Mouse (Mus musculus) kidney, postnatal 10 days (tissue): ENCODE measurements at regions not wholly inside any gene's neighbourhood (a gene's known extent, or its start where the extent isn't known, plus 50 kb on each side); places are given as distances from the start of the nearest gene placed in this dataset.

Experiments used
- DNase-seq: peaks from one replicate; pipeline ENCODE4 v3.0.0; 2021; ENCODE audit warnings: mixed read lengths

DNA sequence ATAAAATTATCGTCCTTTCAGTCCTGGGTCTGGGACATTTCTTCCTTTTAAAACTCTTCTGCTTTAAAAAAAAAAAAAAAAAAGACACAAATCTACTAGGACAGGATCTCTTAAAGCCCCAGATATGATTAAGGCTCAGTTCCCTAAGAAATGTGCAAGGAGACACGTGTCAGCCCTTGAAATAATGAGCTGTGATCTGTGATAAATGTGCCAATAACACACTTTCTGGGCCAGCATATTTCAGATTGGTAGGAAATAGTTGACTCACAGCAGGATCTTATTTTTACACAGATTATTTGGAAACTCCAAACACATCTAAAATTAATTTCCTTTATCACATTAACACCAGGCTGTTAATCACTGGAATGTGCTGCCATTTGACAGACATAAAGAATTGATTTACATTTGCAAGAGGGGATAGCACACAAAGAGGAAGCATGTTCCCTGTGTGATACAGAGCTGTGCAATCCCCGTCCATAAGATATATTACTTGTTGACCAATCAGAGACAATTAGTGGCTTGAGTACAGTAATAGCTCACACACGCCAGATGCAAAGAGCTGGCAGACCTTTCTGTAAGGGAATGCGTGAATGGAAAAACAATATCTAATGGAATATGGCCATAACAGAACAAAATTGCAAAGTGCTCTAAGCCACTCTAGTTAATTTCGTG lies 263.7 kb downstream of the Pax3 start:
- no peak for DNase-seq

DNA sequence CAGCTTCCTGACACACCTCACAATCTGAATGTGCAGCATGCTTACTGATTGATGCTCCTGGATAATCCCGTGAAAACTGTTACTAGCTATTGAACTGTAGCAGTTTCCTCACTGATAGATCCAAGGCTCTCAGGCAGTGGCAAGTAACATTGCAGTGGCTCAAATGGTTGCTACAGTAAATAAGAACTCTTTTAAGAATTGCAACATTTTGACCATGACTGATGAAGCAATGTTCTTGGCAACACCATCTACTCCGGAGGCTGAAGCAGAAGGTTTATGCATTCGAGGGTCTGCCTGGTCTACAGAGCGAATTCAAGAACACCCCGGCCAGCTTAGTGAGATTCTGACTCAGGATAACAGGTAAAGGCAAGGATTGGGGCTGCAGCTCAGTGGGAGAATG lies 264.7 kb downstream of the Pax3 start:
- no peak for DNase-seq

DNA sequence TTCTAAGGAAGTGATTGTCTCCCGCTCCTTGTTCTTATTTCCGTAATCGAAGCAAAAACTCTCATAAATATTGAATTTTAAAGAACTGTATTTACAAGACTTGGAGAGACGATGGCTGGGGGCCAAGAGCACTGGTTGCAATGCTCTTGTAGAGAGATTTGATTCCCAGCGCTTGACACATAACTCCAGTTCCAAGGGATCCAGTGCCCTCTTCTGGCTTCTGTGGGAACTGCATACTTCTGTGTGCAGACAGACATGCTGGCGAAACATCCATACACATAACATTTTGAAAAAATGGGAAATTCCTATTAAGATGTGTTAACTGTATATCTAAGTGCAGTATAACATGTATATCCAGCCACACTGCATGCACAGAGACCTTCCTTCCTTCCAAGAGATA lies 266.3 kb downstream of the Pax3 start:
- DNase-seq = peak; percentile 21

DNA sequence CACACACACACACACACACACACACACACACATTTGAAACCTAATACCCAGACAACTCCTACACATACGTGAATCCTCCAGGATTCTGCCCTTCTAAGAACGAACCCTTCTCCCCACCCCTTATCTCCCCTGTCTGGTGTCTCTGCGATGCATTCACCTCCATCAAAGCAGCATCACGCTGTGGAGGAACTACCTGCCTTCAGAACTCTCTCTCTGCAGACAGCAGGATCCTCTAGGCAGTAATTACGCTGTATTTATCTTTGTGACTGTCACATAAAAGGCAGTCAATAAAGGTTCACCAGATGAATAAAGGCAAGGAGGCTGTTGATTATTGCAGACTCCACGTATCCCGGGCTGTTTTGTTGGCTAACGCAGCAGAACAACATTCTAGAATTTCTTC lies 267.4 kb downstream of the Pax3 start:
- no peak for DNase-seq

DNA sequence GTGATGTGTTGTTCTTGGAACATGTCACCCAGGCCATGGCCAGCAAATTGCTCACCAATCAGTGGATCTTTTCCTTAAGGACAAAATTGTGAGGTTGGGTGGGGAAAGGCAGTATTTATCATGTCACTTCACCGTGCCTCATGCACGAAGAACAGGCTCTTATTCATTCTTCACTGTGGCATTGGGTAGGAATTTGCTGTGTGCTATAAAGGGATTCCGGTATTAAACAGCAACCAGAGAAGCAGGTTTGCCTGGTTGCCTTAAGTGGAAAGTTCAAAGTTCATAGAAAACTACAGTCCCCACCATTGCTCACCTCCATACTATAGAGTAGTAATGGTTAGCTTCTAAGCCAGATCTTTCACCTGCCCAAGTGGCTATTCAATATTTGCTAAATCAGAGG lies 270.8 kb downstream of the Pax3 start:
- no peak for DNase-seq

DNA sequence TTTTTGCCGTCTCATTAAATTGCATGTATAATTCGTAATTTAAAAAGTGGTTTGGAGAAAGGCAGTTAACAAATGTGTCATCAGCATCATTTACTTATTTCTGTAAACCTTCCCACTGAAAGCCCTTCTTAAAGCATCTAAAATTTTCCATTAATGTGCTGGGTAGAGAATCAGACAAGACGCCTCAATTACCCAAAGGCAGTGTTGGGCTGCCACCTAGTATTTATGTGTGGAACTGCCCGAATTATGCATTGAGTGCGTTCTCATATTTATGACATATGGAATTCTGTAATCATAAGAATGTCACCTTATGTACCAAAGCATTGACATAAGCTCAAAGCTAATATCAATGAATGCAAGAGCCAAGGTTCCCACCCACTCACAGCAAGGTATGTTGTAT lies 300.7 kb downstream of the Pax3 start:
- DNase-seq = peak; percentile 36

DNA sequence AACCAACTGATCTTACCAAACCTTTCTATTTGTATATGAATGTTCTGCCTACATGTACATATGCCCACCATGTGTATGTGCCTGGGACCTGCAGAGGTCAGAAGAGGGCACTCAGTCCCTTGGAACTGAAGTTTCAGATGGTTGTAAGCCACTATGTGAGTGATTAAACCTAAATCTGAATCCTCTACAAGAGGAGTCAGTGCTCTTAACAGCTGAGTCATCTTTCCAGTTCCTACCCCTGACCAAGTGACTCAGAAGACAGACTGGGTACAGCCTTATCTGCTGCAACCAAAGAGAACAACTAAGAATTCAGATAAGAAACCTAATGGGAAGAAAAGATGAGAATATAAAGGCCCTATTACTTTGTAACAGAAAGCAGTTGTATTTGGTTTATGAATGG lies 317.9 kb downstream of the Pax3 start:
- DNase-seq = no peak

DNA sequence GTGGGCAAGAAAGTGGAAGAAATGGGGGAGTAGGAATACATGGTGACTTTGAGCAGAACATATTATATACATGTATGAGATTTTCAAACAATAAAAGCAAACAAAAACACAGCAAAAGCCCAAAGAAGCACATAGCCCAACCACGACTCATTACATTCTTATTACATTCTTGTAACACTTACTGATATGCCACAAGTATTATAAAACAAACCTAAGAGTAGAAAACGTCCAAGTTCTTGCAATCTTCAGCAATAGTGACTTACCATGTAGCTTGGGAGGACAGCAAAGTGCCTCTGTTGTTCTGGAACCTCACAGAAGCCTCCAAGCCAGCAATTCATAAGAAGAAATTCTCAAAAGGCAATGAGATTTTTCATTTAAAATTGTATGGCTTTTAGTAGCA lies 326.8 kb downstream of the Pax3 start:
- no peak for DNase-seq

DNA sequence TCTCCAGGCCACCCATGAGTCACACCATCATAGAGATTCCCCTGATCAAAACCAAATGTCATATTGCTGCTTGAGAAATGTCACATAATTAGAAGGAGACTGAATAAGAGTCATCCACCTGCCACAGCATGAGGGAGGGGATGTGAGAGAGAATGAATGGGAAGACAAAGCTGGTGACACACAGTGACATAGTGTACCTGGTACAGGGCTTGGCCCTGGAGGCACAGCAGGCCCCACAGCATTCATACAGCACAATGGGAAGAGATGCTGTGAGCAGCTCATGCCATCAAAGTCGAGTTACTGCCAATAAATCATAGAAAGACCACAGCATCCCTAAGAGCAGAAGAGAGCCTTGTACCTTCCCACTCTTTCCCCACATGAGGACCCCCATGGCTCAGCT lies 327.8 kb downstream of the Pax3 start:
- DNase-seq = no peak

DNA sequence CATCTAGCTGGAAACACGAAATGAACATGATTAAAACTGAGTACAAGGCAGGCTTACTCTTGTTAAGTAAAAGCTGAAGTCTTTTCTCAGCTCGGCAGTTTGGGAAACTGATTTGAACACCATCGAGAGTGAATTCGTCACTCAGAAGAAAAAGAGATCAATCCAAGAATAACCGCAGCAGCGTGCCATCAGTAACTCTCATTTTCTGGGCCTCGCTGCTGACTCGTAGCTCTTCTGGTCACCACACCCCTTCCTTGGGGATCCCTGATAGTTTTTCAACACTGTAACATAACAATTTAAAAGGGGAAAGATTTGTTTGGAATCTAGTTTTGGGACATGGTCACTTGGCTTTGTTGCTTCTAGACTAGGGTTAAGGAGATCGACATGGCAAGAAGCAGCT lies 337.0 kb downstream of the Pax3 start:
- DNase-seq = no peak

DNA sequence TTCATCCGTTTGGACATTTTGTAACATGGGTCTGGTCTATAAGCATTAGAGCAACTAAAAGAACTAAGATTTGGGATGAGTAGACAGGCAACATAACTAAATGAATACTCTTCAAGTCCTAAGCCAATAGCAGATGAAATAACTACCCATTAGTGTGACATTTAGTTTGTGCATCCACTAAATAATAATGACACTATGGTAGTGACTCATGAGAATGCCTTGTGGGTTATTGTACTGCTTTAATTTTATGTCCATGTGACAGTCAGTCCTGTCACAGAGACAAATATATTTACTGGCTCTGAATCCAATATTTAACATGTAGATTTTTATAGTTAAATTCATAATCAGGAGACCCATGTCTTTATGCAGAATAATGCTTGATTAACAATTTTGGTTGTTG lies 339.5 kb upstream of the Epha4 start:
- no peak for DNase-seq

DNA sequence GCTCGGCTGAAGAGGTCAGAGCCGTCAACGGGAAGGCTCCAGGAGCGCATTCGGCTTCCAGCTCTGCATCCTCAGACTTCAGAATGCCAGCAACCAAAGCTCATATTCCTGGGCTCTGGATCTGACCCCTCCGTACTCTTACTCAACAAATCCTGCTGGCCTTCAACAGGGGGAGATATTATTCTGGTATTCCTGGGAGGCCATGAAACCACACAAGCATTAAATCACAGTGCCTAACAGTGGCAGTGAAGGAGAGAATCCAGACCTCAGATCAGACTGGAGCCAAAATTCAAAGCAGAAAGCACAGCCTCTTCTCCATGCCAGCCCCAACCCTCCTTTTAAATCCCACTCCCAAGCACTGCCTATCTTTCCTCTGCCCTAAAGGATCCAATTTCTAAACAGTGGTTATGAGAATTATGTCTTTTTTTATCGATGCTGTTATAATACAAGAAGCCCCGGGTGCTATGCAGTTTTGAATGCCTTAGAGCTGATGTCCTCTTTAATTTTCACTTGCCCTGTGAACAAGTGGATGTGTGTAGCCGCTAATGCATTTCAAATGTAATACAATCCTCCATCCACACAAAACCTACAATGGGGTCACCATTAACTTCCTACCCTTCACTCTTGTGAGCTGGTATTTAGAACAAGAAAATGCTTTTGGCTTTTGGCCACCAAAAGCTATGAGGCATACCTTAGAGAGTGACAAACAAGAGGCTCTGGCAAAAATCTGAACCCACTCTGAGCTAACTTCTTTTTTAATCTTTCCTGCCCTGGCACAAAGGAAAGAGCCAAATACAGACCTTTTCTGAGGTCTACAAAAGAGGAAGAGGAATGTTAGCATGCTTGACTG lies 333.1 kb upstream of the Epha4 start:
- no peak for DNase-seq

DNA sequence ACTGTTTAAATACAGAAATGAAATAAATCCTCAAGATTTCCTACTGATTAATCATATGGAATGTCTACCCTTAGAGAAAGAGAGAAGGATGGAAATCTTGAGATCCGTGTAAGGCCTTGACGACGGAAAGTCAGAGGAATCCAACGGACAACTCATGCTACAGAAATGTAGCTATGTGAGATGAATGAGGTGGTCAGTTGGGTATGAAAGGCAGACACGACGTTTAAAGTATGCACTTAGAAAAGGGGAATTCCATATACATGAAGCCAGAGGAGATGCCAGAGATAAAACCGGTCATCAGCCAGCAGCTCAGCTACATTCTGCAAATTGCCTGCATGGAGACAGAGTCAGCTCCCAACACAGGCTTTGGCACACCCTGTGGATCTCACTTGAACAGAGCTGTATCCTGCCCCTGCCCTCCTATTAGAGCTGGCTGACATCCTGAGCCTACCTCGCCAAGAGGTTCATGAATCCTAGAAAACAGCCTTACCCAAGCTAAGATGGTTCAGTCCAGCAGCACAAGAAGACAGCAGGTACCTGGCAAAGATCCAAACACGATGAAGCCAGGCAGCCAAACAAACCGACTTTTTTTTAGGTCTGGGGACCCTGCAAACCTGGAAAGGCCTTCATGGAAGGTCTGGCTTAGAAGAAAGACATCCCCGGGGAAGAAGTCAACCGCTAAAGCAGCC lies 331.3 kb upstream of the Epha4 start:
- no peak for DNase-seq

DNA sequence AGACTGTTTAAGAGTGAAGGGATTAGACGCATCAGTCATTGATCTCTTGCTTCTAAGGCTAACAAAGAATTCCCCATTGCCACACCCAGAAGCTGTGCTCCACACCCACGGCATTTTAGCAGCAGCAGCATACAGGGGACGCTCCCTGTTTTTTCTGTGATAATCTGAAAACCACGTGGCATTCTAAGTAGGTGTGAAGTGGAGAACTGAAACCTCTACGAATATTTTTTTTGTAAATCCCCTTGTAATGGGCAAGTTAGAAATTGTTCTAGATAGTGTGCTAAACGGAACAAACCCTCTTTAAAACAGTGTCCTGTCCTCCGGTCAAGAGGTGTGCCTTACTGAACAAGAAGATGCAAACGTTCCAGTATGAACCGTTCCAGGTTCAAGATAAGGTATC lies 325.8 kb upstream of the Epha4 start:
- no peak for DNase-seq

DNA sequence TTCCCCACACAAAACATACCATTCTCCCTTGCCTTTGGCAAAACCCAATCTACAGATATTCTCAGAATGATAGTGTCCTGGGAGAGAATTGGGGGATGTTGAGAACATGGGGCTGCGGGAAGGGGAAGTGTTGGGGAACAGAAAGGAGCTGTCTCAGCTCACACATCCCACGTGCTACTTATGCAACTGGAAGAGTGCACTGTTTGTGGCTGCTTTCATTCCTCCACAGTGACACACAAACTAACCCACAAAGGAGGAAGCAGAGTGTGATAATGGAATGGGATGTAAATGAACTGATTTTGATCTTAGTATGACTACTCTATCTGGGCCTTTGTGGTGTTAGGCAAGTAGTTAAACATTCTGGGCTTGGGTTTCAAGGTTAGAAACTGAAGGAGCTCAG lies 317.3 kb upstream of the Epha4 start:
- no peak for DNase-seq

DNA sequence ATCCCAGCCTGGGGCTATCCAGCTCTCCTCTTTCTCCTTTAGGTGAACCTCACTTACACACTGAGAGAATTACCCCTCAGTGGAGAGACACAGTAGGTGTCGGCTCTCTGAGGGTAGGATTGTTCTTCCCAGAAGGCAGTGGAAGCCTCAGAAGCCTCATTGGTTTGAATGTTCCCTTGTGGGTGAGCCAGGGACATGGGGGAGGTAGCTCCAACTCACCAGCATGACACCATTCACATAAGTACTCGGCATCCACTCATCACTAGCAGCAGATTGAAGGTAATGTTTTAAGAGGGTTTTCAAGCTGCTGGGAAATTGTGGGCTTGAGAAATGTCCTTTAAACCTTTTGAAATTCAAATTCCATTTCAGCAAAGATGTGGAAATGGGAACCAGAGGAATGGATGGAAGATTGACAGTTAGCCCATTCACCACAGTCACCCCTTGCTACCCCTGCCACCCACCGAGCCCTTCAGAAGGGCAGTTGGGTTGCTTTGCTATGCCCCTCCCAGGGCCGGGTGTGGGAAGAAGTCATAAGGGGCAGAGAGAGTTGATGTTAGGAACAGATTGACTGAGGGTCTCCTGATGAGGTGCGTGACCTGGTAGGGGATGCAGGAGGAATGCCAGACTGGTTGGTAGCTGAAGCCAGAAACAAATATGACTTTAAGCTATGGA lies 310.0 kb upstream of the Epha4 start:
- no peak for DNase-seq

DNA sequence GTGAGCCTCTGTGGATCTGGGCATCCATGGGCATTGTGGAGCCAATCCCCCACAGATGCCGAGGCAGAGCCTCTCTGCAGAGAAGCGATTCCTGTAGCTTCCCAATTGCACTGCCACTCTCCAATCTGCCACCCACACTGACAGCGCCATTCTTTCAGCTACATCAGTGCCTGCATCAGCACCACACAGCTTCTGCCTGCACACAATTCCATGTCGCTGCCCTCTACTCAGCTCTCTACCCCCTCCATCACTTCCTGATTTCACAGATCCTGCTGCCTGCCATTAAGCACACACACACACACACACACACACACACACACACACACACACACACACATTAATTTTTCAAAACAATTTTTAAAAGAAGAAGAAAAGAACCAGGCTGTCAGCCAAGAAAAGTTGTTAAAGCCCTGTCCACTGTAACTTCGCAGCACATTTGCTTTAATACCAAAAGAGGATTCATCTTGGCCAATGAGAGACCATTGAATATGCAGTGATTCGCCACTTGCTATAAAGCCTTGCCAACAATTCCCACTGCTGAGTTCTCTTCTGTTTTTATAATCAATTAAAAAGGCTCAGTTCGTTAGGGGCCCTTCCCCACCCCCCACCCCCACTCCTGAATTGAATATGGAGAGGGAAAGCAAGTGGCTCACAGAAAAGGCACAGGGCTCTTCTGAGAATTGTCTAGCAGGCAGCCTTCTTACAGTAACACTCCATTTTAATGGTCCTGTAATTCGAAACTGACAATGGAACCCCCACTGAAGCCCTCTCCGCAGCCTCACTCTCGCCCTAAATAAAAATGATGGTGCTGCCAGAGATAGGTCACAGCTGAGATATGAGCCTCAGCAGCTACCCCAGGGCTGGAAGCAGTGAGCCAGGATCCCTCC lies 309.2 kb upstream of the Epha4 start:
- DNase-seq = peak; percentile 21

DNA sequence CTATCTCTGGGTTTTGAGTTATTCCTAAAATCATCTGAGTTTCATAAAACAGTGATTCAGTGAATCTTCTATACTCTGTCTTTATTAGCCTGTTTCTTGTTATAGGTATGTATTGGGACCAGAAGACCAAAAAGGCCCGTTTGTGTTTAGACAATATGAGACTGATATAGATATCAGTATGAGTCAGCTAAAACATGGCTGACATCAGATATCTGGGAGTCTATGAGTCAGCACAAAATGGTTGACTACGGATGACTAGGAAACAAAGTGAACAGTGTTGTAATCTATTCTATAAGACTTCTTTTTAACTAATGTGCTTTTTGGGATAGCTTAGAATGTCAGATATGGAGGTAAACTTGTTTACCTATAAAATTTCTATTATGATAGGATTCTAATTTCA lies 305.2 kb upstream of the Epha4 start:
- no peak for DNase-seq

DNA sequence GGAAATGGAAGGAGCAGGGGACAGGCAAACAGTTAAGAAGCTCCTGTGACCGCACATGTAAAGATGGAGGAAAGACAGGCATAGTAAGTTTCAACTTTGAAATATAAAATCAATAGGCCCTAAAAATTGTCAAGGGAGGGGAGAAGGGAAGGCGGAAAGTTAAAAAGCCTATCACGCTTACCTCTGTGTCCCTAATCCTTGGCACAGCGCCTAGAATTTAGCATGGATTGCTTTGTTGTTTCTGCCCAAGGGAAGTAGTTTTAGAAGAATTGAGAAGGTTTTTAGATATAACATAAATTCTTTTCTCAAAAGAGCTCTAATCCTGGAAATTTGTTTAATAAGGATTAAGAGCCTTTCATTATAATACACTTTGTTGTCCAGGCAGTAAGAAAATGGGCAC lies 300.6 kb upstream of the Epha4 start:
- no peak for DNase-seq

DNA sequence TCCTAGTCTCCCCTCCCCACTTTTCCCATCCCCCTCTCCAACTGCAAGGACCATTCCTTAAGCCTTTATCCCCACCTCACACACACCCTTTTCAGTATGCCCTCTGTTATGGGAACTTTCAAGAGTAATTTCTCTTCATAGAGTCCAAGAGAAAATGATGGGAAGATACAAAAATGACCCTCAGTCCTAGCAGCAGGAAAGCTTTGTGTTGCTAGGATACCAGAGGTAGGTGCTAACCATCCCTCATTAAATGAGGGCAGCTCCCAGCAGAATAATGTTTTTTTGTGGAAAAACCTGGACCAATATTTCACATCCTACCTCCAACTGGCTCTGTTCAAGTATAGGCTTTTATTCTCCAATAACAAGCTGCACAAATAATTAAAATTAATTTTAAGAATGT lies 296.7 kb upstream of the Epha4 start:
- DNase-seq = no peak

DNA sequence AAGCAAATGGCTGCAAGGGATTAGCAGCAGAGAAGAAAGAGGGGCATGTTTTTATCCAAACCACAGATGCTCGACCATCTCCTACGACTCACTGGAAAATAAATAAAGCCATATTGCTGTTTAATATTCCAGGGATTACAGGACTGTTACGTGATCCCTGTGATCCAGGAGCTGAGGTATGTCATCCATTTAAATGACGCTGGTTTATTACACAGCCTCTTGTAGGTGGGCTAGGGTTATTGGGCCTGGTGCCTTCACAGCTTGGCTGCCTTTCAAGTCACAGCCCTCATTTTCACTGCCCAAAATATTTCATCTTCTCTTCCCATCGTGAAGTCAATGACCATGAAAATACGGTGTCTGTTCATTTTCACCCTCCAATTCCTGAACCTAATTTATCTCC lies 276.1 kb upstream of the Epha4 start:
- no peak for DNase-seq

DNA sequence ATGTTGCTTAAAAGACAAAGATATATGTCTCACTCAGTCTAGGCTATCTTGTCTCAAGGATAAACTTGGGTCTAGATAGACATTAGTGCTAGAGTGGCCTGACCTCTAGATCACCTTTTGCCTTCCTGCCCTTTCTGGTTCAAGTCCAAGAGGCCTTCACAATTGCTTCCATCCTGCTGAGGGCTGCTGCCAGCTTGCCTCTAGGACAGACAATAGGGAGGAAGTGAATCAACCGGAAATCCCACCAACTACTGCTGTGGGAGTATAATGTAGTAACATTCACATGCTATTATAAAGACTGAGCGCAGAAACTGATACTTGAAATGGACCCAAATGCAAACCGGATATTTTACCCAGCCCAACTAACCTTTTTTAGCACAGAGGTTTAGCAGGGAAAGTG lies 239.4 kb upstream of the Epha4 start:
- DNase-seq = peak; percentile 27
